Mouse (Mus musculus) layer of hippocampus, adult 2 months (tissue): Measurements from ENCODE around the gene Kank2. TPM values are rescaled to one million over a fixed set of nuclear protein-coding genes. Genes with fewer than 3 reads are reported as not detected.

Experiments used
- DNase-seq, 2 experiments: peaks; one replicate each; pipeline ENCODE4 v3.0.0; 2022; ENCODE audit warnings: low spot score in 2 of 2
- H3K27ac ChIP-seq: fragments of 200-600 bp; 2 replicates; pipeline ENCODE4 v1.8.1; 2022
- H3K4me3 ChIP-seq: fragments of 200-600 bp; 2 replicates; pipeline ENCODE4 v1.8.1; 2022; ENCODE audit warnings: mild to moderate bottlenecking
- CTCF ChIP-seq: fragments of 200-600 bp; conservative IDR thresholded peaks from 2 replicates; pipeline ENCODE4 v1.8.1; 2022; ENCODE audit warnings: antibody characterized with exemption, mild to moderate bottlenecking, moderate library complexity
- microRNA-seq, 2 experiments: library from miRNA; unstranded; fragments of <30 nt; microRNA quantifications; one replicate each; pipeline ENCODE4 v1.2.0; 2021
- total RNA-seq, 2 experiments: library from RNA; stranded (reverse); gene quantifications; 2 replicates each; pipeline ENCODE4 v1.2.3; 2021

Kank2 gene
- total RNA-seq, 2 experiments from 2014 or later, result 7.0 to 8.4 TPM

GRCm38 (mm10) chr9:21729264-21729663, 69.3 kb downstream of the Kank2 start:
- TF ChIP-seq CTCF, result no peak
- H3K4me3 ChIP-seq, result no peak overlapping the region
- no peak overlapping the region; the same call in 1 of the 2 replicates for H3K27ac ChIP-seq
- DNase-seq, result no peak

DNA sequence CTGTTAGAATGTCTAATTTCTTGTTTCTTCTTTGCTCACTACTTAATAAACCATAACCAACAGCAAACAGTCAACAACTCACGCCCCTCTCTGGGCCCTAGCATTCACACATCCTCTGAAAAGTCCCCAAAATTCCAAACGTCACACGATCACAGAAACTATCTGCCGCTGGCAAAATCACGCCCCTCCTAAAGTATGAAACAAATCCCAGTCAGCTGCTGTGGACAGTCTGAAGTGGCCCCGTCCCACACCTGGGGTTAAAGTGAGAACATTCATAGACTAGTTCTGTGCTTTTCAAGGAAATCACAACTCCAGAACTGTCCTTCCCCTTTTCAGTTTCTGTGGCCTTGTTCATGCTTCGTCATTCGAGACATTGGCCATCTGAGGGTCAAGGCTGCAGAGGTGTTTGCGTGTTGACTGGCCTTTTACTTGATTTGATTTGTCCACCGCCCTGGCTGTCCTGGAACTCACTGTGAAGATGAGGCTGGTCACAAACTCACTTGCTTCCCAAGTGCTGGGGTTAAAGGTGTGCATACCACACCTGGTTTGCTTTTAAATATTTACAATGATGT, 70.2 kb downstream of the Kank2 start:
- no peak for TF ChIP-seq CTCF
- no peak for DNase-seq
- Histone ChIP-seq H3K4me3 (no peak overlapping the region), H3K27ac (no peak overlapping the region)

- H3K4me3 ChIP-seq, result no peak overlapping the region; the same call in 1 of the 2 replicates
- peak overlapping the region; percentile 91 for H3K27ac ChIP-seq
- TF ChIP-seq CTCF, result no peak
- no peak for DNase-seq
Measured at GRCm38 (mm10) chr9:21726218-21726975, 72.1 kb downstream of the Kank2 start.

GRCm38 (mm10) chr9:21725224-21726121, 73.1 kb downstream of the Kank2 start:
- TF ChIP-seq CTCF, result no peak
- peak overlapping the region; percentile 95 for H3K4me3 ChIP-seq
- peak overlapping the region; percentile 91 for H3K27ac ChIP-seq
- DNase-seq, result no peak

- Histone ChIP-seq H3K27ac (peak overlapping the region; percentile 91), H3K4me3 (peak overlapping the region; percentile 95)
- peak; percentile 88 to 94 for DNase-seq
- TF ChIP-seq CTCF, result no peak
Measured at GRCm38 (mm10) chr9:21724147-21724536, 74.4 kb downstream of the Kank2 start.

DNA sequence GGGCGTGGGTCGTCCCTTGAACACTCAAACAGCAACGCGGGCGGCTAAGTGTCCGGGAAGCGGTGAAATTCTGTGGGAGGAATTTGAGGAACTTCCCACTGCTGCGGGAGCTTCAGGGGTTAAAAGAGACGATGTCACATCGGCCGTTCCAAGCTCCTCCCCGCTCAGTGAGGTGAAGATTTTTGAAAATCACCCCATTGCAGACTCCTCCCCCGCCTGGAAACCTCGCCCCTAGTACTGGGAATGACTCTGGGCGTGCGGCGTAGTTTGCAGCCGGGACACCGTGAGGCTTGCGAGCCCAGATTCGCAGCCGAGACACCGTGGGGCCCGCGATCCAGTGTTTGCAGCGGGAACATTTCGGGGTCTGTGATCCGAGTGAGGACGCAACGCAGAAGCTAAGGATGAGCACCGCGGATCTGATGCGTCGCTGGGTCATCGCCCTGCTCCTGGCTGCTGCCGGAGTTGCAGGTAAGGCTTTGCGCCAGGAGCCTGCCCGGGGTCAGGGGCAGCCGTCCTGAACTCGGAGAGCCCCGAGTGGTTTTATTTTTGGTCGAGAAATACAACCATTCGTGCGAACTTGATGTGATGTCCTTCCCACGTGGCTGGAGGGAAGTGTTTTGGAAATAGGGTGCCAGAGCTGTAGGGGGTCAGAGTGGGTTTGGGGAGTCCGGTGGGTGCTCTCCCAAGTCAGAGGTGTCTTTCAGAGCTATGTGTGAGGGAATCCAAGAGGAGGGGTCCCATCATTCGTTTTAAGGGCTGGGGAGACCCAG, 75.0 kb downstream of the Kank2 start, which contains the start of gene Ldlr:
Gene Ldlr (plus strand): TSS at position 107 of the 770 bp plus-strand sequence.
- TF ChIP-seq CTCF, result no peak
- peak within 1 kb of the TSS; percentile 91 for H3K27ac ChIP-seq
- peak; percentile 69 to 75 for DNase-seq
- H3K4me3 ChIP-seq, result peak within 1 kb of the TSS; percentile 95

DNA sequence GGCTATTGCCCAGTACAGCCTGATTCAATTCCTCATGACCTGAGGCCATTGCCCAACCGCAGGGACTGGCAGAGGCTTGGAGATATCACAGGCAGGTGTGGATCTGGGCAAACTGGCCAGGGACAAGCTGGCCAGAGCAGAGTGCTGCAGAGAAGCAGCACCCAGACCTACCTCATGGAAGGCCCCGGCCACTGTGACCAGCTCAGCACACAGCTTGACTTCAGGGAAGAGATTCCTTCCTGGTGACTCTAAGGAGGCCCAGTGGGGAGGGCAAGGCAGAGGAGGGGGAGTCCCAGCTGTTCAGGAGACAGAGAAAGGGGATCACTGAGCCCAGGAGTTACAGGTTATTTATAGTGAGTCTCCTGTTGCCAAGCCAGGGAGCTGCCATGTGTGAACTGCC, 77.5 kb downstream of the Kank2 start:
- no peak overlapping the region for H3K4me3 ChIP-seq
- no peak overlapping the region for H3K27ac ChIP-seq
- DNase-seq, result no peak
- no peak for TF ChIP-seq CTCF

- no peak for DNase-seq
- Histone ChIP-seq H3K27ac (no peak overlapping the region), H3K4me3 (no peak overlapping the region)
- TF ChIP-seq CTCF, result no peak
Measured at GRCm38 (mm10) chr9:21717015-21717414, 81.5 kb downstream of the Kank2 start.

Small RNAs within 50 kb of the gene (microRNA-seq; reads per million reads assigned to microRNA genes)
- 0.64 to 3.9 reads per million in 2 experiments for gene Mir7083

Other genes with a start within 250 kb of the Kank2 start
- gene Timm29, start 206.0 kb downstream of the Kank2 start, total RNA-seq, result 10 to 100 TPM; 58.3 to 62.0 TPM
- 10 to 100 TPM; 18.6 to 19.8 TPM for gene Yipf2, start 205.9 kb downstream of the Kank2 start, total RNA-seq
- gene Smarca4, start 182.6 kb downstream of the Kank2 start, total RNA-seq, result 100 to 1,000 TPM; 114 to 115 TPM
- gene Ldlr, start 75.3 kb downstream of the Kank2 start, total RNA-seq, result 10 to 100 TPM; 12.0 to 16.2 TPM
- gene Spc24, start 38.4 kb downstream of the Kank2 start, total RNA-seq, result 1 to 10 TPM; 2.2 to 2.9 TPM
- not detected for gene Angptl8, start 36.8 kb upstream of the Kank2 start, total RNA-seq
- 10 to 100 TPM; 12.2 to 13.6 TPM for gene Dock6, start 53.9 kb upstream of the Kank2 start, total RNA-seq
- gene Rab3d, start 119.4 kb upstream of the Kank2 start, total RNA-seq, result 10 to 100 TPM; 16.7 to 18.8 TPM
- gene Ccdc159, start 128.7 kb upstream of the Kank2 start, total RNA-seq, result 10 to 100 TPM; 18.9 to 21.4 TPM
- gene Tmem205, start 128.8 kb upstream of the Kank2 start, total RNA-seq, result 10 to 100 TPM; 44.4 to 45.9 TPM
- gene Plppr2, start 138.3 kb upstream of the Kank2 start, total RNA-seq, result 100 to 1,000 TPM; 297 to 300 TPM
- 10 to 100 TPM; 14.8 to 15.9 TPM for gene Swsap1, start 157.0 kb upstream of the Kank2 start, total RNA-seq
- 1 to 10 TPM; 7.8 to 9.1 TPM for gene Epor, start 164.8 kb upstream of the Kank2 start, total RNA-seq
- gene Rgl3, start 190.7 kb upstream of the Kank2 start, total RNA-seq, result 1 to 10 TPM; 2.9 to 3.8 TPM
- 1 to 10 TPM; 8.5 to 9.2 TPM for gene Ccdc151, start 203.9 kb upstream of the Kank2 start, total RNA-seq
- gene Prkcsh, start 204.1 kb upstream of the Kank2 start, total RNA-seq, result 100 to 1,000 TPM; 106 to 111 TPM